Mouse (Mus musculus) midbrain, embryonic 15.5 days (tissue): Measurements from ENCODE around the gene Olfr799. TPM values are rescaled to one million over a fixed set of nuclear protein-coding genes. Genes with fewer than 3 reads are reported as not detected.

Experiments
- ATAC-seq: fragments of 200-750 bp; cut with Nextera tagmentation; replicated peaks from 2 replicates; pipeline ENCODE4 v1.8.0; 2017; ENCODE audit warnings: moderate TSS enrichment
- H3K27ac ChIP-seq: fragments of 300-500 bp; sonication (generic); 2 replicates; pipeline ENCODE4 v1.5.1; 2015; ENCODE audit warnings: mild to moderate bottlenecking, inconsistent platforms
- H3K27me3 ChIP-seq: fragments of 300-500 bp; sonication (generic); replicated peaks from 2 replicates; pipeline ENCODE4 v1.6.1; 2015; ENCODE audit warnings: inconsistent platforms
- H3K36me3 ChIP-seq: fragments of 300-500 bp; sonication (generic); replicated peaks from 2 replicates; pipeline ENCODE4 v1.6.1; 2015; ENCODE audit warnings: inconsistent platforms
- H3K4me1 ChIP-seq: fragments of 300-500 bp; sonication (generic); 2 replicates; pipeline ENCODE4 v1.6.1; 2015; ENCODE audit warnings: inconsistent platforms
- H3K4me2 ChIP-seq: fragments of 300-500 bp; sonication (generic); 2 replicates; pipeline ENCODE4 v1.6.1; 2015; ENCODE audit warnings: inconsistent platforms, mild to moderate bottlenecking, moderate library complexity
- H3K4me3 ChIP-seq: fragments of 300-500 bp; sonication (generic); 2 replicates; pipeline ENCODE4 v1.5.1; 2015; ENCODE audit warnings: mild to moderate bottlenecking, inconsistent platforms
- H3K9ac ChIP-seq: fragments of 300-500 bp; sonication (generic); 2 replicates; pipeline ENCODE4 v1.6.1; 2015; ENCODE audit warnings: mild to moderate bottlenecking, inconsistent platforms
- H3K9me3 ChIP-seq: fragments of 300-500 bp; sonication (generic); 2 replicates; pipeline ENCODE4 v1.6.1; 2016; ENCODE audit warnings: inconsistent platforms
- WGBS: fragments of 180-500 bp; shearing (Covaris S2); methylation state at CpG from one replicate; pipeline ENCODE4 v1.1.7; 2015; ENCODE audit warnings: mixed read lengths; 5-methylcytosine and 5-hydroxymethylcytosine counted together
- polyA plus RNA-seq: library from polyadenylated mRNA; unstranded; fragments of >200 nt; fragmentation: Nextera tagmentation; extraction: Ambion mirVana; gene quantifications from 2 replicates; pipeline ENCODE4 v1.2.1, GENCODE M21; 2015

Gene Olfr799
- polyA plus RNA-seq, result not detected in 2 replicates

DNA sequence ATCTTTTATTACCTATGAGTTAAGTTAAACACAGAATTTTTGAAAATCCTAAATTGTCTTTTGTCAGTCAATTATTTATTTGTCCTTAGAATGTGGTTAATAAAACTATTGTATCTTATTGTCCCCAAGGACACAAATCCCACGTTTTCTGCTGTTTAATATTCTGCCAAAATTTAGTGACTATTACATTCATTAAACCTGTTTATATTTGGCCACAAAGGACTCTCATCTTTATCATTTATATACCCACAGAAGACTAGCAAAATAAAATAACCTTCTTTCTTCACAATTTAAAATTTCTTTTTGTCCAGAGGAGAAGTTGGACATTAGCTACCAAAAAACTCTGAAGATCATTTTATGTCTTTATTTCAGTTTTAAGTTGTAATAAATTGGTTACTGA lies at the start of gene Olfr799:
TSS of gene Olfr799 (plus strand) at position 301 of the 400 bp plus-strand sequence.
- Histone ChIP-seq H3K9me3 (no peaks in the 10 kb centered on the region), H3K9ac (no peak within 1 kb of the TSS), H3K36me3 (no peaks in the 10 kb centered on the region), H3K4me1 (no peaks in the 10 kb centered on the region), H3K27ac (no peak within 1 kb of the TSS), H3K4me2 (no peak within 1 kb of the TSS), H3K4me3 (no peak within 1 kb of the TSS), H3K27me3 (no peaks in the 10 kb centered on the region)
- no peak for ATAC-seq
- 25% methylated on average over 1 of the region's 1 CpGs for WGBS

DNA sequence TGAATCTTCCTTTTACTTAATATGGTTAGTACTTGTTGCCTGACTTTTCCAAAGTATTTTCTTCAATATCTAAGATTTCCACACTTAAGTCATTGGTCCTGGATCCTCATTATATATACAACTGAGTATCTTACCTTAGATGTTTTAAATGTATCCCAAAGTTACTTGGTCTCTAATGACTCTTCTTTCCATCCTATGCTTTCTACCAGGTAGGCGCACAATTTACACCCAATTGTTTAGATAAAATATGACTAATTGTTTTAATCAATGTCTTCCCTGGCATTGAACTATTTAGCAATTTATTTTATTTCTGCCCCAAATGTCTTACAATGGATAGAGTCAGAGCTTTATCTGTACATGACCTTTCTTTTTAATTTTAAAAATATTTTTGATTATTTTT lies 24.8 kb upstream of the Olfr799 start, which contains the start of gene Olfr796:
TSS of gene Olfr796 (minus strand) at position 101 of the 400 bp plus-strand sequence.
- Histone ChIP-seq H3K4me3 (no peak within 1 kb of the TSS), H3K9me3 (no peaks in the 10 kb centered on the region), H3K27me3 (no peaks in the 10 kb centered on the region), H3K4me1 (no peaks in the 10 kb centered on the region), H3K36me3 (no peaks in the 10 kb centered on the region), H3K4me2 (no peak within 1 kb of the TSS), H3K27ac (no peak within 1 kb of the TSS), H3K9ac (no peak within 1 kb of the TSS)
- WGBS, result 97% methylated on average over 1 of the region's 1 CpGs
- ATAC-seq, result no peak

- H3K27me3 ChIP-seq, result no peaks in the 10 kb centered on the region
- H3K4me1 ChIP-seq, result no peaks in the 10 kb centered on the region
- no peak overlapping the region for H3K9ac ChIP-seq
- H3K4me3 ChIP-seq, result no peak overlapping the region
- no peak overlapping the region for H3K27ac ChIP-seq
- no peaks in the 10 kb centered on the region for H3K36me3 ChIP-seq
- no peak overlapping the region for H3K4me2 ChIP-seq
- no peaks in the 10 kb centered on the region for H3K9me3 ChIP-seq
- WGBS, result 17% methylated on average over 1 of the region's 1 CpGs
- ATAC-seq, result no peak
Measured at GRCm38 (mm10) chr10:129621724-129622123, 15.6 kb upstream of the Olfr799 start.

- H3K4me2 ChIP-seq, result no peak overlapping the region
- H3K27me3 ChIP-seq, result no peaks in the 10 kb centered on the region
- H3K4me1 ChIP-seq, result no peaks in the 10 kb centered on the region
- no peak overlapping the region for H3K4me3 ChIP-seq
- no peak for ATAC-seq
- no peaks in the 10 kb centered on the region for H3K9me3 ChIP-seq
- H3K9ac ChIP-seq, result no peak overlapping the region
- no peaks in the 10 kb centered on the region for H3K36me3 ChIP-seq
- H3K27ac ChIP-seq, result no peak overlapping the region
Measured at GRCm38 (mm10) chr10:129623251-129623650, 14.0 kb upstream of the Olfr799 start.

- no peaks in the 10 kb centered on the region for H3K36me3 ChIP-seq
- no peaks in the 10 kb centered on the region for H3K4me1 ChIP-seq
- no peak within 1 kb of the TSS for H3K4me2 ChIP-seq
- no peaks in the 10 kb centered on the region for H3K27me3 ChIP-seq
- H3K9ac ChIP-seq, result no peak within 1 kb of the TSS
- H3K4me3 ChIP-seq, result no peak within 1 kb of the TSS
- WGBS, result 74% methylated on average over 1 of the region's 1 CpGs
- no peak for ATAC-seq
- H3K27ac ChIP-seq, result no peak within 1 kb of the TSS
- H3K9me3 ChIP-seq, result no peaks in the 10 kb centered on the region
Measured at GRCm38 (mm10) chr10:129627834-129628233, 9.4 kb upstream of the Olfr799 start, which contains the start of gene Olfr798. Olfr798 (minus strand) TSS chr10:129627934.

DNA sequence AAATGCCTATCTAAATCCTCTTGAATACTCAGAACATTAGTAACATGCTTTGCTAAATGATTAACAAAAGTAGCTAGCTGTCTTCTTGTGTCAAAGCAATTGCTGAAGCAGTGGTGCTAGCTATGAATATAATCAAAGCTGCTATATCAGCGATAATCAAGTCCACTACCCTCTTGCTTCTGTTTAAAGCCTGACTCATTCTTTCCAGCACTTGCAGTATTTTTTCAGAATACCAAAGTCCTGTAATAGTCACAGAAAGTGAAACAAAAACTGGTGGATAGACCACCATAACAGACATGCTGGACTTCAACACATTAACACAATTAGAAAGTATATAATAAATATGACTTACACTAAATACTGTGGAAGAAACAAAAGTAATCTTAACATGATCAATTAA lies 14.5 kb downstream of the Olfr799 start:
- Histone ChIP-seq H3K4me3 (no peak overlapping the region), H3K9me3 (no peaks in the 10 kb centered on the region), H3K27me3 (no peaks in the 10 kb centered on the region), H3K4me2 (no peak overlapping the region), H3K4me1 (no peaks in the 10 kb centered on the region), H3K9ac (no peak overlapping the region), H3K36me3 (no peaks in the 10 kb centered on the region), H3K27ac (no peak overlapping the region)
- no peak for ATAC-seq
- WGBS, result 88% methylated on average over 1 of the region's 1 CpGs

DNA sequence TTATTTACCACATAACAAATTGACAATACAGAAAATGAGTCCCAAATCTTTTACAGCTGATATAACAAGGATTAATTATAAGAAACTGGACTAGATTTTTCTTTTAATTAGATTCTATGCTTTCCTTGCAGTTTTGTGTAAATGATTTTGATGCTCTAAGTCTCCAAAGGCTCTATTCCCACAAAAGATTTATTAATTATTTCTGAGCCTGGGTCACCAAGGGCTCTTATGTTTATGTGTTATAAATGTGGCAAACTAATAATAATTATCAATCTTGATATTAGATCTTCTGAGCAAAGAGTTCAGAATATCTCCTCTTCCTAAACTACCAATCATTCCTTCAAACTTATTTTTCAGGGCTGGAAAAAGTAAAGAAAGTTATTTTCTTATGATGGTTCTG lies 20.1 kb downstream of the Olfr799 start, which contains the start of gene Olfr800:
TSS of gene Olfr800 (plus strand) at position 301 of the 400 bp plus-strand sequence.
- Histone ChIP-seq H3K4me1 (no peaks in the 10 kb centered on the region), H3K9me3 (no peaks in the 10 kb centered on the region), H3K9ac (no peak within 1 kb of the TSS), H3K4me2 (no peak within 1 kb of the TSS), H3K27me3 (no peaks in the 10 kb centered on the region), H3K4me3 (no peak within 1 kb of the TSS), H3K27ac (no peak within 1 kb of the TSS), H3K36me3 (no peaks in the 10 kb centered on the region)
- ATAC-seq, result no peak

- no peak for ATAC-seq
- WGBS, result 92% methylated on average over 1 of the region's 1 CpGs
- Histone ChIP-seq H3K9me3 (no peaks in the 10 kb centered on the region), H3K9ac (no peak within 1 kb of the TSS), H3K27me3 (no peaks in the 10 kb centered on the region), H3K36me3 (no peaks in the 10 kb centered on the region), H3K4me1 (no peaks in the 10 kb centered on the region), H3K4me2 (no peak within 1 kb of the TSS), H3K27ac (no peak within 1 kb of the TSS), H3K4me3 (no peak within 1 kb of the TSS)
Measured at GRCm38 (mm10) chr10:129673765-129674164, 36.5 kb downstream of the Olfr799 start, which contains the start of gene Olfr801. Olfr801 (minus strand) TSS chr10:129673865.

- Histone ChIP-seq H3K27ac (no peak within 1 kb of the TSS), H3K27me3 (no peaks in the 10 kb centered on the region), H3K4me2 (no peak within 1 kb of the TSS), H3K9ac (no peak within 1 kb of the TSS), H3K9me3 (no peaks in the 10 kb centered on the region), H3K36me3 (no peaks in the 10 kb centered on the region), H3K4me1 (no peaks in the 10 kb centered on the region), H3K4me3 (no peak within 1 kb of the TSS)
- WGBS, result 61% methylated on average over 1 of the region's 1 CpGs
- ATAC-seq, result no peak
Measured at GRCm38 (mm10) chr10:129688069-129688468, 50.8 kb downstream of the Olfr799 start, which contains the start of gene Olfr802. Olfr802 (minus strand) TSS chr10:129688169.

- Histone ChIP-seq H3K27me3 (no peaks in the 10 kb centered on the region), H3K4me3 (no peak within 1 kb of the TSS), H3K36me3 (no peaks in the 10 kb centered on the region), H3K27ac (no peak within 1 kb of the TSS), H3K4me1 (no peaks in the 10 kb centered on the region), H3K9me3 (no peaks in the 10 kb centered on the region), H3K9ac (no peak within 1 kb of the TSS), H3K4me2 (no peak within 1 kb of the TSS)
- no peak for ATAC-seq
- 86% methylated on average over 2 of the region's 2 CpGs for WGBS
Measured at GRCm38 (mm10) chr10:129694186-129694585, 56.9 kb downstream of the Olfr799 start, which contains the start of gene Olfr803. Olfr803 (minus strand) TSS chr10:129694286.

Other genes starting within 250 kb of the Olfr799 start
- not detected in 2 replicates for gene Olfr785, start 232.1 kb upstream of the Olfr799 start, polyA plus RNA-seq
- not detected in 2 replicates for gene Olfr786, start 210.2 kb upstream of the Olfr799 start, polyA plus RNA-seq
- not detected in 2 replicates for gene Olfr787, start 175.6 kb upstream of the Olfr799 start, polyA plus RNA-seq
- not detected in 2 replicates for gene Olfr788, start 166.5 kb upstream of the Olfr799 start, polyA plus RNA-seq
- not detected in 2 replicates for gene Olfr789, start 152.7 kb upstream of the Olfr799 start, polyA plus RNA-seq
- gene Olfr790, start 139.0 kb upstream of the Olfr799 start, polyA plus RNA-seq, result not detected in 2 replicates
- gene Olfr791, start 115.7 kb upstream of the Olfr799 start, polyA plus RNA-seq, result not detected in 2 replicates
- not detected in 2 replicates for gene Olfr792, start 98.3 kb upstream of the Olfr799 start, polyA plus RNA-seq
- gene Olfr794, start 69.8 kb upstream of the Olfr799 start, polyA plus RNA-seq, result not detected in 2 replicates
- not detected in 2 replicates for gene Olfr796, start 24.9 kb upstream of the Olfr799 start, polyA plus RNA-seq
- gene Olfr798, start 9.6 kb upstream of the Olfr799 start, polyA plus RNA-seq, result not detected in 2 replicates
- gene Olfr800, start 20.2 kb downstream of the Olfr799 start, polyA plus RNA-seq, result not detected in 2 replicates
- gene Olfr801, start 36.4 kb downstream of the Olfr799 start, polyA plus RNA-seq, result not detected in 2 replicates
- 0.06 TPM in 2 replicates for gene Olfr802, start 50.7 kb downstream of the Olfr799 start, polyA plus RNA-seq
- gene Olfr803, start 56.8 kb downstream of the Olfr799 start, polyA plus RNA-seq, result not detected in 2 replicates
- not detected in 2 replicates for gene Olfr804, start 65.7 kb downstream of the Olfr799 start, polyA plus RNA-seq
- gene Olfr805, start 91.9 kb downstream of the Olfr799 start, polyA plus RNA-seq, result not detected in 2 replicates
- not detected in 2 replicates for gene Olfr806, start 104.4 kb downstream of the Olfr799 start, polyA plus RNA-seq
- not detected in 2 replicates for gene Olfr807, start 120.3 kb downstream of the Olfr799 start, polyA plus RNA-seq
- not detected in 2 replicates for gene Olfr808, start 128.0 kb downstream of the Olfr799 start, polyA plus RNA-seq
- gene Olfr809, start 137.2 kb downstream of the Olfr799 start, polyA plus RNA-seq, result not detected in 2 replicates
- not detected in 2 replicates for gene Olfr810, start 157.4 kb downstream of the Olfr799 start, polyA plus RNA-seq
- gene Olfr811, start 166.9 kb downstream of the Olfr799 start, polyA plus RNA-seq, result not detected in 2 replicates
- gene Olfr812, start 208.6 kb downstream of the Olfr799 start, polyA plus RNA-seq, result not detected in 2 replicates
- not detected in 2 replicates for gene Olfr813, start 217.9 kb downstream of the Olfr799 start, polyA plus RNA-seq
- gene Olfr814, start 242.4 kb downstream of the Olfr799 start, polyA plus RNA-seq, result not detected in 2 replicates